Mouse (Mus musculus) spleen, adult 2 months (tissue): Measurements from ENCODE around the gene Olfr325. TPM values are rescaled to one million over a fixed set of nuclear protein-coding genes. Genes with fewer than 3 reads are reported as not detected.

Experiments
- DNase-seq, 2 experiments: peaks; one replicate each; pipeline versions ENCODE4 v3.0.0 to v3.0.0-alpha.2; 2012 to 2021; ENCODE audit warnings: low spot score in 2 of 2, low read depth in 1 of 2
- H3K27ac ChIP-seq: fragments of 200-500 bp; 2 replicates; pipeline ENCODE4 v1.5.1; 2012; ENCODE audit warnings: low read length, inconsistent platforms; ENCODE audit not compliant: insufficient read depth
- H3K27me3 ChIP-seq: fragments of 200-500 bp; 2 replicates; pipeline ENCODE4 v1.6.1; 2012; ENCODE audit warnings: mild to moderate bottlenecking, moderate library complexity, low read length, inconsistent platforms; ENCODE audit not compliant: control insufficient read depth, insufficient read depth
- H3K36me3 ChIP-seq: fragments of 200-500 bp; 2 replicates; pipeline ENCODE4 v1.6.1; 2012; ENCODE audit warnings: mild to moderate bottlenecking, low read length, inconsistent platforms; ENCODE audit not compliant: control insufficient read depth, insufficient read depth
- H3K4me1 ChIP-seq: fragments of 200-500 bp; 2 replicates; pipeline ENCODE4 v1.6.1; 2011; ENCODE audit warnings: inconsistent platforms; ENCODE audit not compliant: control insufficient read depth, insufficient read depth, insufficient read length
- H3K4me3 ChIP-seq: fragments of 200-500 bp; 2 replicates; pipeline ENCODE4 v1.5.1; 2011; ENCODE audit warnings: mild to moderate bottlenecking, inconsistent platforms; ENCODE audit not compliant: insufficient read depth, insufficient read length; ENCODE audit errors: extremely low read depth
- CTCF ChIP-seq: fragments of 200-500 bp; IDR thresholded peaks from 2 replicates; pipeline ENCODE4 v1.5.1; 2011; ENCODE audit warnings: mild to moderate bottlenecking, inconsistent platforms; ENCODE audit not compliant: insufficient read depth, insufficient read length, insufficient replicate concordance; ENCODE audit errors: extremely low read depth
- POLR2A ChIP-seq: fragments of 200-500 bp; IDR thresholded peaks from 2 replicates; pipeline ENCODE4 v1.6.1; 2011; ENCODE audit warnings: low read depth, low read length, inconsistent platforms
- WGBS: fragments of 180-500 bp; shearing (Covaris S2); methylation state at CpG from one replicate; pipeline ENCODE4 v1.1.7; 2018; 5-methylcytosine and 5-hydroxymethylcytosine counted together
- polyA plus RNA-seq: library from polyadenylated mRNA; depleted of rRNA; stranded (reverse); fragments of >200 nt; gene quantifications from 2 replicates; pipeline ENCODE4 v1.2.3, GENCODE M21; 2012

Gene Olfr325
- polyA plus RNA-seq, 1 experiment = not detected

- TF ChIP-seq CTCF (no peak), POLR2A (no peak)
- no peak for DNase-seq
- H3K4me1 ChIP-seq = no peaks in the 10 kb centered on the region
- no peak overlapping the region for H3K27ac ChIP-seq
- no peaks in the 10 kb centered on the region for H3K27me3 ChIP-seq
- WGBS = 85% methylated on average over 12 of the region's 12 CpGs
- no peak overlapping the region for H3K4me3 ChIP-seq
- no peaks in the 10 kb centered on the region for H3K36me3 ChIP-seq
Observed at GRCm38 (mm10) chr11:58606177-58606919, 28.8 kb downstream of the Olfr325 start.

GRCm38 (mm10) chr11:58607030-58607429 lies 29.5 kb downstream of the Olfr325 start:
- WGBS = 79% methylated on average over 6 of the region's 6 CpGs

GRCm38 (mm10) chr11:58613359-58613758 lies 35.8 kb downstream of the Olfr325 start:
- WGBS = 59% methylated on average over 3 of the region's 3 CpGs
- Histone ChIP-seq H3K27ac (no peak overlapping the region), H3K4me3 (no peak overlapping the region), H3K27me3 (no peaks in the 10 kb centered on the region), H3K4me1 (no peaks in the 10 kb centered on the region), H3K36me3 (no peaks in the 10 kb centered on the region)
- no peak for DNase-seq
- TF ChIP-seq CTCF (no peak), POLR2A (no peak)

More at GRCm38 (mm10) chr11:58607030-58607429, 29.5 kb downstream of the Olfr325 start:
- no peak for DNase-seq
- Histone ChIP-seq H3K36me3 (no peaks in the 10 kb centered on the region), H3K4me3 (no peak overlapping the region), H3K27me3 (no peaks in the 10 kb centered on the region), H3K4me1 (no peaks in the 10 kb centered on the region), H3K27ac (no peak overlapping the region)
- TF ChIP-seq CTCF (no peak), POLR2A (no peak)

GRCm38 (mm10) chr11:58614526-58614925 lies 37.0 kb downstream of the Olfr325 start:
- no peak for DNase-seq
- no peaks in the 10 kb centered on the region for H3K27me3 ChIP-seq
- no peaks in the 10 kb centered on the region for H3K36me3 ChIP-seq
- no peak overlapping the region for H3K4me3 ChIP-seq
- TF ChIP-seq POLR2A (no peak), CTCF (no peak)
- no peaks in the 10 kb centered on the region for H3K4me1 ChIP-seq
- no peak overlapping the region for H3K27ac ChIP-seq

- Histone ChIP-seq H3K4me1 (no peaks in the 10 kb centered on the region), H3K27me3 (no peaks in the 10 kb centered on the region), H3K27ac (no peak within 1 kb of the TSS), H3K4me3 (no peak within 1 kb of the TSS), H3K36me3 (no peaks in the 10 kb centered on the region)
- 91% methylated on average over 4 of the region's 4 CpGs for WGBS
- TF ChIP-seq CTCF = no peak
- TF ChIP-seq POLR2A = no peak
- DNase-seq = no peak
Observed at GRCm38 (mm10) chr11:58615975-58616374, 38.4 kb downstream of the Olfr325 start, which contains the start of gene 2210407C18Rik. TSS of gene 2210407C18Rik (minus strand) at chr11:58616075.

GRCm38 (mm10) chr11:58618369-58618768 lies 40.8 kb downstream of the Olfr325 start:
- no peak for DNase-seq
- Histone ChIP-seq H3K4me3 (no peak overlapping the region), H3K36me3 (no peaks in the 10 kb centered on the region), H3K27me3 (no peaks in the 10 kb centered on the region), H3K27ac (no peak overlapping the region), H3K4me1 (no peaks in the 10 kb centered on the region)
- WGBS = 81% methylated on average over 3 of the region's 3 CpGs
- no peak for TF ChIP-seq CTCF
- TF ChIP-seq POLR2A = no peak

GRCm38 (mm10) chr11:58618793-58619192 lies 41.3 kb downstream of the Olfr325 start:
- DNase-seq = no peak
- 75% methylated on average over 6 of the region's 6 CpGs for WGBS
- no peak overlapping the region for H3K27ac ChIP-seq
- TF ChIP-seq CTCF (no peak), POLR2A (no peak)
- no peaks in the 10 kb centered on the region for H3K36me3 ChIP-seq
- no peaks in the 10 kb centered on the region for H3K27me3 ChIP-seq
- H3K4me1 ChIP-seq = no peaks in the 10 kb centered on the region
- H3K4me3 ChIP-seq = no peak overlapping the region
